Mouse (Mus musculus): ENCODE results near the gene Alg12.

DNA sequence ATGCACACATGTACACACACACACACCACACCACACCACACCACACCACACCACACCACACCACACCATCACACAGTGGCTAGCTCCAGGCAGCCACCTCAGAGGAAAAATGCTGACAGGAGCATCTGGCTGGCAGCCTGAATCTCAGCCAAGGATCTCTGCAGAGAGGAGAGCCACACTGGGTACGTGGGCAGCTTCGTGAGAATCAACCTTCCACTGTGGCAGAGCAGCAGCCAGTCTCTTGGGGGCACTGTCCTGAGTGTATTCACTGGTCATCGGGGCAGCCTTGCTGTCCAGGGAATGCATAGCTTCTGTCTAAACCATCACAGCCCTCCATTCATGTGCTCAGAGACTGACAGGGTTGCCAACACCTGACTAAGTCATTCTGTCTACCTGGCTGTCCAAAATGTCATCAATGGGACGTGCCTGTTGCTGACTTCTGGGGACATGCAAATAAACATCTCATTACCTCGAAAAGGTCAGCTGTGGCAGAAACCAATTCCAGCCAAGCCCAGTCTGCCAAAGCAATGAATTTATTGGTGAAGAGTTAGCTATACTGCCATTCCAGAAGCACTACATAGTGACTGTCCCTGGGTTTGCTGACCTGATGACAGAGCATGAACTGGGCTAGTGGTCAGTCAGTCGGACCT is 10.8 kb upstream of the Alg12 start:
- TF ChIP-seq CTCF (IDR thresholded peaks at IDR 0.05; ENCODE audit: extremely low read depth, insufficient read depth, insufficient read length, insufficient replicate concordance) = no peak
- no peak for TF ChIP-seq POLR2A (IDR thresholded peaks at IDR 0.05; ENCODE audit: low read depth, low read length)

Data from spleen, adult 2 months (tissue).